Mouse (Mus musculus) layer of hippocampus, adult 11-12 months (tissue): ENCODE measurements around the gene Rabep1.

Experiments
- DNase-seq: peaks from one replicate; pipeline ENCODE4 v3.0.0; 2022; ENCODE audit warnings: low spot score

Gene Rabep1

DNA sequence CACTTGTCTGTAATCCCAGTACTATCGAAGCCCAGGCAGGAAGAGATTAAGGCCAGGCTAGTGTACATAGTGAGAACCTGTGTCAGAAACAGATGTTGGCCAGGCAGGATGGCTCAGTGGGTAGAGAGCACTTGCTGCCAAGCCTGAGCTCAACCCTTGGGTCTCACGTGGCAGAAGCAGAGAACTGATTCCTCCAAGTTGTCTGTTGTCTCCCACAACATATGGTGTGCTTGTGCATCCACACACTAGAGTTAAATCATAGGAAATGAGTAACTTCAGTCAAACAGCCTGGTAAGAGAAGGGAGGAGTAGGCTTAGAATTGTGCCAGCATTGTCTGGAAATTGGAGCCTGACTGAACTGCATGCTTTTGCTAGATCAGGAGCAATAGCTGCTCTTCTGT is 130.6 kb downstream of the Rabep1 start:
- peak; percentile 33 for DNase-seq

GRCm38 (mm10) chr11:70977293-70977692 is 132.7 kb downstream of the Rabep1 start:
- DNase-seq: no peak

DNA sequence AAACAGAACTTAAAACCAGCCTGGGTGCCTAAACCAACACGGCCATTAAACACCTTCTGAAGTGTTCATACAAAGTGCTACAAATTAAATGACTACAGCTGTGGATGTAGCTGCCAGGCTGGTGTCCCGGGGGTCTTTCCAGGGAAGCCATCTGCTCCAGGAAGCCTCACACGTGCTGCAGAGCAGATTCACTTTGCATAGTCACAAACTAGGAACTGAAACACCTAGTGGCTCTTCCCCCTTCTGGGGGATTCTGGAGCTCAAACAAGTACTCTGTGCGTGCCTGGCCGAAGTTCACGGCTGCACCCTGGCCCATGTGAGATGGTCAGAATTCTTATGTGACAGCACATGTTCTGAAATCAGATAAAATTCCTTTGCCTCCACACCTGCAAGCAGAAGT is 135.7 kb downstream of the Rabep1 start:
- DNase-seq: no peak

DNA sequence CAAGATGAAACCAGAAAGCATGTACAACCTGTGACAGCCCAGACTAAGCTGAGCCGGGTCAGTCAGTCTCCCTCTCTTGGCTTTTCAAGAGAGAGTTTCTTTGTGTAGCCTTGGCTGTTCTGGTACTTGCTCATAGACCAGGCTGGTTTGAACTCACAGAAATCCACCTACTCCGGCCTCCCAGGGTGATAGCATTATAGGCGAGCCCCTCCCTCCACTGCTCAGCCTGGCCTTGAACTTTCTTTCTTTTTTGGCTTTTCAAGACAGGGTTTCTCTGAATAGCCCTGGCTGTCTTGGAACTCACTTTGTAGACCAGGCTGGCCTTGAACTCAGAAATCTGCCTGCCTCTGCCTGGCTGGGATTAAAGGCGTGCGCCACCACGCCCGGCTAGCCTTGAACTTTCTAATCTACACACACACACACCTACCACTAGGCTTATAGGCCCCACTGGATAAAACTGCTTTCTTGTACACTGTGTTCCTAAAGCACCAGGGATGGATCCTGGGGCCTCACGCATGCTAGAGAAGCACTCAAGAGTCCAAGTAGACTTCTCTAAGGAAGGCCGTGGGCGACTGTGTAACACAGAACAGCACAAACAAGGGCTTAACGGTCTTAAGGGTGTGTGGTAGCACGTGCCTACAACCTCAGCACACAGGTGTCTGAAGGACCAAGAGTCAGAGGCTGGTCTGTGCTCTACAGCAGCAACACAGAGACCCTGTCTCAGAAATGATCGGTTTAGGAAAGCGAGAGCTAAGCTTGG is 136.4 kb downstream of the Rabep1 start:
- no peak for DNase-seq

GRCm38 (mm10) chr11:70982030-70982429 is 137.5 kb downstream of the Rabep1 start:
- DNase-seq: no peak

DNA sequence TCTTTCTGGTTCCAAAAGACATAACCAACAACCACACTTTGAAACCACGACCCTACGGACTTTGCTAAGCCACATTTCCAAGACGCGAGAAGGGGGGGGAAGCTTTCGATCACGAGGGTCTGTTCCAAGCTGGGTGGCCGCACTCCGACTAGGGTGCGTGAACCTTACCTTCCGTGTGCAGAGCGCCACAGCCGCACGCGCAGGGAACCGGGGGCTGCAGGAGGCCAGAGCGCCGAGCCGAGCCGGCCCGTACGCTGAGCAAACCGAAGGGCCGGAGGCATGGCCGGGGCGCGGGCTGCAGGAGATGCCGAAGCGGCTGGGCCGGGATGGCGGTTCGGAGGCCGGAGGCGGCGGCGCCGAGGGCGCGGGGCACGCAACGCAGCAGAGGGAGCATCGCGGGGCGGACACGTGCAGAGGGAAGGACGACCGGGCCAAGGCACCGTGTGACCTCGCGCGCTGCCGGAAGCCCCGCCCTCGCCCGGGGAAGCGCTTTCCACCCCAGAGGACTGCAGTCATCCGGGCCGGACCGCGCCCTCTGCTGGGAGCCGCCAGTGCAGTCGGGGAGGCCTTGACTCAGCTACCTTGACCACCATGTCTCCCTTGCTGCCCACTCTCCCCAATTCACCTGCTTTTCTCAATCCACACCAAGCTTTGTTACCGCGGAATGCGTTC is 138.1 kb downstream of the Rabep1 start, which contains the start of gene C1qbp:
C1qbp (minus strand) TSS at position 470 of the 672 bp plus-strand sequence.
- peak; percentile 94 for DNase-seq
